19 mouse cellular contexts compared by ENCODE assay signal in the genomic region with DNA sequence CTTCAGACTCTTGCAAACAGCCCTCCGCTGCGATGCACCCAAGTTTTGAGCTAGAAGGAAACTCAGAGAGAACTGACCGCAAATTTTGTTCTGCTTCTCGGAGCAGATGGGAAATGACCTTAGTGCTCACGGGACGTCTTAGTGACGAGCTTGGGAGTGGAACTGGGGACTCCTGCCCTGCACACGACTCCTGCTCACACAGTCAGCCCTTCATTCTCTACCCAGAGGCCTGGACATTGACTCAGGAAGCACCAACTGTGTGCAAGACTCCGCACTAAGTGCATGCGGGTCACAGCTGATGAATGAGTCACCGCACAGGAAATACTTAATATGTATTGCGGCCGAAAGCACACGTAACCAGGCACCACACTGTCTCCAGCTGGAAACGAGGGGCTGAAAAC.
DNase-seq lines count a peak whose midpoint lies in the region; ATAC-seq and TF ChIP-seq lines count a peak whose summit lies in the region.
"Had no signal": no experiment of that assay in that cellular context is flagged by ENCODE, and none has a peak within 500 bp of the region (broad histone marks: within the 10 kb centered on the region; RNA-seq: fewer than 3 reads in every experiment).

No protein-coding gene starts in this region.

- H3K27me3 ChIP-seq in midbrain, embryonic 10.5 days (ENCODE audit: low read depth, poor library complexity, severe bottlenecking), result no peaks in the 10 kb centered on the region
- H3K27me3 ChIP-seq in midbrain, postnatal 0 days (ENCODE audit: insufficient read depth, low read length), result no peaks in the 10 kb centered on the region
- H3K27me3 ChIP-seq in limb, embryonic 13.5 days, result no peaks in the 10 kb centered on the region
- H3K27me3 ChIP-seq: embryonic facial prominence, embryonic 15.5 days; liver, embryonic 15.5 days had no signal

- no peak overlapping the region for H3K9ac ChIP-seq in midbrain, postnatal 0 days (replicated peaks; ENCODE audit: low read length, poor library complexity, severe bottlenecking)
- H3K9ac ChIP-seq in limb, embryonic 13.5 days, result no peak overlapping the region
- H3K9ac ChIP-seq: embryonic facial prominence, embryonic 15.5 days; liver, embryonic 15.5 days had no signal

- TF ChIP-seq CTCF in midbrain, postnatal 0 days (IDR thresholded peaks at IDR 0.05), result no peak

- H3K27ac ChIP-seq in midbrain, embryonic 10.5 days (replicated peaks), result peak overlapping the region; percentile 49; the same call in 1 of the 2 replicates
- no peak overlapping the region for H3K27ac ChIP-seq in midbrain, postnatal 0 days (ENCODE audit: low read depth, low read length)
- H3K27ac ChIP-seq in limb, embryonic 13.5 days, result no peak overlapping the region
- H3K27ac ChIP-seq: embryonic facial prominence, embryonic 15.5 days; heart, embryonic 10.5 days; liver, embryonic 15.5 days had no signal

- no peak overlapping the region for H3K4me3 ChIP-seq in midbrain, embryonic 10.5 days
- no peak overlapping the region for H3K4me3 ChIP-seq in midbrain, postnatal 0 days (ENCODE audit: low read depth, low read length)
- H3K4me3 ChIP-seq in limb, embryonic 13.5 days, result no peak overlapping the region
- H3K4me3 ChIP-seq: embryonic facial prominence, embryonic 15.5 days; heart, embryonic 10.5 days; liver, embryonic 15.5 days had no signal

- H3K4me1 ChIP-seq in midbrain, embryonic 10.5 days, result no peaks in the 10 kb centered on the region
- H3K4me1 ChIP-seq in midbrain, postnatal 0 days (ENCODE audit: insufficient read depth, low read length), result no peaks in the 10 kb centered on the region
- H3K4me1 ChIP-seq in limb, embryonic 13.5 days, result 0 out of 2 replicates have a peak, but pooled peaks cover 4% of the 10 kb centered on the region
- H3K4me1 ChIP-seq: embryonic facial prominence, embryonic 15.5 days; liver, embryonic 15.5 days had no signal

- no peak for ATAC-seq in midbrain, postnatal 0 days (ENCODE audit: low FRiP score)
- ATAC-seq in activated CD4-positive, CD25-positive, alpha-beta regulatory T cell, adult 4 months, result peak; percentile 67
- peak; percentile 40; the same call in 1 of the 2 replicates for ATAC-seq in limb, embryonic 13.5 days (ENCODE audit: low FRiP score, low read depth)
- ATAC-seq: forebrain, embryonic 16.5 days; lung, postnatal 0 days had no signal

- H3K4me2 ChIP-seq in midbrain, postnatal 0 days (ENCODE audit: low read depth, low read length, poor library complexity, severe bottlenecking), result no peak overlapping the region
- H3K4me2 ChIP-seq in limb, embryonic 13.5 days (replicated peaks), result no peak overlapping the region
- H3K4me2 ChIP-seq: embryonic facial prominence, embryonic 15.5 days; liver, embryonic 15.5 days; midbrain, embryonic 11.5 days had no signal

- no peaks in the 10 kb centered on the region for H3K36me3 ChIP-seq in midbrain, embryonic 10.5 days
- no peaks in the 10 kb centered on the region for H3K36me3 ChIP-seq in midbrain, postnatal 0 days (ENCODE audit: insufficient read depth, low read length)
- H3K36me3 ChIP-seq in limb, embryonic 13.5 days, result no peaks in the 10 kb centered on the region
- H3K36me3 ChIP-seq: embryonic facial prominence, embryonic 15.5 days; heart, embryonic 10.5 days; liver, embryonic 15.5 days had no signal

- DNase-seq in midbrain, embryonic 10.5 days (ENCODE audit: low spot score), result no peak
- DNase-seq in midbrain, postnatal 0 days (ENCODE audit: low spot score), result no peak
- DNase-seq in naive thymus-derived CD4-positive, alpha-beta T cell, adult 2 months (ENCODE audit: low read depth), result peak; percentile 61
- DNase-seq in urinary bladder, postnatal 25 days (ENCODE audit: low spot score), result no peak
- no peak for DNase-seq in Muller cell, postnatal 12 days (ENCODE audit: inconsistent ontology term)
- no peak for DNase-seq in right cerebral cortex, adult 18-20 months
- DNase-seq: adrenal gland, adult 2 months; cerebellum, postnatal 25 days; gastrocnemius, postnatal 25 days; kidney, adult 9 months; kidney, postnatal 36 days had no signal

- peaks cover 14% of the 10 kb centered on the region for H3K9me3 ChIP-seq in midbrain, embryonic 10.5 days (replicated peaks)
- H3K9me3 ChIP-seq in midbrain, postnatal 0 days (ENCODE audit: low read length), result no peaks in the 10 kb centered on the region
- peaks cover 16% of the 10 kb centered on the region for H3K9me3 ChIP-seq in limb, embryonic 13.5 days
- H3K9me3 ChIP-seq: heart, embryonic 10.5 days; liver, embryonic 15.5 days had no signal

- WGBS in midbrain, embryonic 10.5 days, result 88% methylated on average over 15 of the region's 15 CpGs
- WGBS in midbrain, postnatal 0 days, result 91% methylated on average over 15 of the region's 15 CpGs
- 62% methylated on average over 15 of the region's 15 CpGs for WGBS in limb, embryonic 13.5 days
